Mouse (Mus musculus) embryo, embryonic 11 days (tissue): ENCODE results near the gene Csnk1d.

Experiments
- DNase-seq: peaks from one replicate; pipeline ENCODE4 v3.0.0-alpha.2; 2015

Gene Csnk1d

DNA sequence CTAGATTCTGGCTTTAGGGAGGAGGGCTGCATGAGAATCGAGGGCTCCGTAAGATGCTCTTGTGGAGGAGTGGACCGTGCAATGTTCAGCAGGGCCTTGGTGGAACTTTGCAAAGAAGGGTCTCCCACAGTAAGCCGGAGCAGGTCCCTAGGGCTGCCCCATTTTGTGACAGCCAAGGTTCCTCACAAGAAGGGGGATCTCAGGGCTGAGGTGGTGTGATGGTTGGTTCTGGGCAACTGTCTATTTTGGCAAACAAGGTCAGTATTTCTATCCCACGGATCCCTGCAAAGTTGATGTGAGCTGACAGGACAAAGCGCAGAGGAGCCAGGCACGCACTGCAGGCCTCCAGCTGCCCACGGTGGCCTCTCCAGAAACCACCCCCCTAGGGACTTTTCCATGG is 39.9 kb downstream of the Csnk1d start:
- no peak for DNase-seq

DNA sequence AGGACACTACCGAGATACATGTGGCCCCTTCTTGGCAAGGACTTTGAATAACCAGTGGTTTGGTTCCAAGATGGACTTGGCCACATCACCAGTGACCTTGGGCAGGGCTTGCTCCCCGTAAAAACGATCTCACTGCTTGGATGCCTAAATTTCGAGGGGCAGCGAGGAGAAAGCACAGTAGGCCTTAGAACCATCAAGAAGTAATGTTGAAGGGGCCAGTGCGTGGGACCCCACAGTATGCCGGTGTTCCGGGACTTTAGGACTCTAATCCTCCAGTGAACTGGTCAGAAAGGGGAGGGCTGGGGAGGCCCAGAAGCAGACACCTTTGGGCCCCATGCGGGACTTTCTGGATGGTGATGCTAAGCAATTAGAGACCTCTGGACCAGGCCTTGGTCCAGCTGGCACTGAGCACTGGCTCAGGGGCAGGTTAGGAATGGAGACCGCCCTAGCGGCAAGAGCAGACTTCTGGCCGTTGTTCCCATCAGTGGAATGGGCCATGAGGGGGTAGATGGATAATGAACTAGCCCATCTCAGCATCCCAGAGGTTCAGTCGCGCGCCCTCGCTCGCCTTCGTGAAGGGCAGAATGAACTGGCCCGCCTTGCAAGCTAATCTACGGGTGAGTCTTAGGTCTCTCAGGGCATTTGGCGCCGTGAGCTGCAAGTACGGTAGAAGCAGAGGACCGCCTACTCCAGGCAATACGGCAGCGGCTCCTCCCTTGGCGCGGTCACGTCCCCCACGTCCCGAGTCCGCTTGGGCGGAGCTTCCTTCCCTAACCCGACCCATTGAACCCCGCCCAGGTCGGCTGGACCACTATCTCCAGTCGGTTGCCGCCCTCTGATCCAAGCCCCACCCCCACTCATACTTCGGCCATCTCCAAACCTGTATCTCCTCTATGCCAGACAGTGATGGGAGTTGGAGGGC is 40.6 kb downstream of the Csnk1d start:
- DNase-seq = peak; percentile 98

DNA sequence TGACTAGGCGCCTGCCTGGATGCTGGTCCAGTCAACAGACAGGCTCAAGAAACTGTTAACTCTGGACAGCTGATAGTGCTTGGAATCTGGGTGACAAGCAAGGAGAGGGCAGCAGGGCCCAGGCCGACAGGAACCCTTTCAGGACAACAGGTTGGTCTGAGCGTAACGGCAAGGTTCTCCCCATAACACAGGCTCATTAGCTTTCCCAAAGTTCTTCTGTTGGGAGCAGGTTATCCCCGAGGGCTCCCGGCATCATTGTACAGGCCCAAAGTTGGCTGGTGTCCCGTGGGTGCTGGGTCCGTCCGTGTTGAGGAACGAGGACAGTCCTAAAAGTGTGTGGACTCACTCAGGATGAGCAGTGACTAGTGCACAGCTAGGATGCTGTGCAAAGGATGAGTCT is 41.3 kb downstream of the Csnk1d start:
- peak; percentile 18 for DNase-seq

DNA sequence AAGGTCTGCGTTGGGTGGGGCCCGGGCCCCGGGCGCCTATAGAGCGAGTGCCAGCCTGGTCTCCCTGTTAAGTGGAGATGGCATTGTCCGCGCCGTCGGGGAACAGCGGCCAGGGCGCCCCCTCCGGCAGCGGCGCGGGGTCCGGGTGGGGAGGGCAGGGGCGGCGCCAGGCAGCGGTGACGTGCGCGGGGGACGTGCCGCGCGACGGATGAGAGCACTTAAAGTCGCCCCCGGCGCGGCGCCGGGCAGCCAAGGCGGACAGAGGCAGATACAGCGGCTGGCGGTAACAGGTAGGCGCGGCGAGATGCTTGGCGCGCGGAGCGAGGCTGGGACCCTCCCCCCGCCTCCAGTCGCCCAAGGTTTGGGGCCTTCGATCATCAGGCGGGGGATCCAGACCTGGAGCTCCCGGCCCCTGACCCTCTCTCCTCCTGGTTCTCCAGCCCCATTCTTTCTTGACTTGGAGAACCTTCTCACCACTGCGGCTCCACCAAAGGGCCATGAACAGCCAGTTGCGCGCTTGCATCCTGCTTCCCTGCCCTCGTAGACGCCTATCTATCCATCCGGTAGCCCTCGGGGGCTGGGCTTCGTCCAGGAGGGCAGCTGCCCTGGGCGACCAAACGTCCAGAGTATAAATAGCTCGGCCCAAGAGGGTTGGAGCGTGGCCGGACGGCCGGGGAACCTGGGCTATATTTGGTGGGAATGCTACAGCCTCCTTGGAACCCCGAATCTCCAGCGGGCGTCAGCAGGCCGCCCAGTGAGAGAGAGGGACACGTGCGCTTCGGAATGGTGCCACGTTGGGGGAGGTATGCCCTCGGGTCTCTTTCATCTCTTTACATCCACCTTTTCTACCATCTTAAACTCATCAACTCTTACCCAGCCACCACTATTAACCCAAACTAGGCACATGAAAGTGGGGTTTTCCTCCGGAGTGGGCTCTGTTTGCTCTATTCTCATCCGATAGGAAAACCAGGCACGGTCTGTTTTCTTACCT is 42.0 kb downstream of the Csnk1d start:
- peak; percentile 89 for DNase-seq

DNA sequence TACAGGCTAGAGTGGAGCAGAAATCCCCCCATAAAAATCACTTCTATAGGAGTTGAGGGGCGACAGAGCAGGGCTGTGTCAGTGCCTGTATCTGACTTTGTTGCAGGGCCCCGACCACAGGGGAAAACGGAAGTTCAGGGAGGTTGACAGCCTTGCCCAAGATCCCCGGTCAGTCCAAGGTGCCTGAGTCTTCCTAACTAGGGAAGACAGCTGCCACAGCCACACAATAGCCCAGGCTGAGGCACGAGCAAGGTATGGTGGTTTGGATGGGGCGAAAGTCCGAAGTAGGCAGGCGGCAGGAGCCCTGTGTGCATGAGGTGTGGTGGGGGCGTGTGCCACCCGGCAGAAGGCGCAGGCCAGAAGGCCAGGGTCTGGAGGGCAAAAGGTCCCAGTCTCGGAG is 42.8 kb downstream of the Csnk1d start, which contains the start of gene Slc16a3:
Gene Slc16a3, plus strand, starts transcription at position 153 of the 400 bp plus-strand sequence.
- DNase-seq = no peak

DNA sequence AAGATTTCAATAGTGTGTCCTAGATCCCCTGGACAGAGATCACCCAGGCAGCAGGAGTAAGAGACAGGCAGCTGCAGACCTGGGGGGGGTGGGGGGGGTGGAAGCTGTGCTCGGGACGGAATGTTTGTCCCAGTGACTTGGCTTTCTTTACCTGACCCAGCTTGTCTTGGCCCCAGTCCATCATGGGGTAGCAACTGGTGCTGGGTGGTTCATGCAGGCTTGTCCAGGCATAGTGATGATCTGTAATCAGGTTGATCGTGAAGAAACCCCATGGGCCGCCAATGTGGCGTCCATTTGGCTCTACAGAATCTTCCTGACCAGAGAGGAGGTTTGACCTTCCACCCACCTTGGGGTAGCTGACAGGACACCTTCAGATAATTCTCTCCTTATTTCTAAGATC is 45.2 kb downstream of the Csnk1d start:
- DNase-seq = no peak

DNA sequence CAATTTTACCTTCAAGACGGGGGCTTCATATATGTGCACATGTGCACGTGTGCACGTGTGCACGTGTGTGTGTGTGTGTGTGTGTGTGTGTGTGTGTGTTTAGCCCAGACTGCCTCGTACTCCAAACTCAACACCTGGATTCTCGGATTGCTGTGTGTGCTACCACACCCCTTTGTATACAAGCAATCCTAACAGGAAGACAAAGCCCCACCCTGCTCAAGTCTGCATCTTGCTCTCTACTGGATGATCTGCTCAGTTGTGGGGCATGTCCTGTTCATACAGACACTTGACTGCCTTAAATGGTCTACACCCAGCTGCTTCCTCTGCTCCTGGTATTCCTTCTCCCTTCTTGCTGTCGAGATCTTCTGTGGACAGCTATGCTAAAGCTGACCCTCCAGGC is 45.9 kb downstream of the Csnk1d start:
- DNase-seq = no peak

DNA sequence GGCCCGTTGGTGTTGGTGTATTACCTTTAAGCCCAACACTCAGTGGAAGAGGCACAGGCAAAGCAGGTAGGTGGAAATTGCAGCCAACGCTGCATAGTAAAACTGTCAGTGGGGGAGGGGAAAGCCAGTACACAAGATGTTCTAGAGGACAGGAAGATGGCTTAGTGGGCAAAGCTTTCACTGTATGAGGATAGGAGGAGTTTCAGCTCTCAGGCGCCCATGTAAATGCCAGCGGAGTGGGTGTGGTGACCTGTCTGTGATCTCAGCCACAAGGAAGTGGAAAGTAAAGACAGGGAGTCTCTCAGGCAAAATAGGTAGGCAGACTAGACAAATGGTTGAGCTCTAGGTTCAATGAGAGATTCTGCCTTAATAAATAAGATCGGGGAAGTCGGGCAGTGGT is 50.2 kb downstream of the Csnk1d start:
- no peak for DNase-seq

DNA sequence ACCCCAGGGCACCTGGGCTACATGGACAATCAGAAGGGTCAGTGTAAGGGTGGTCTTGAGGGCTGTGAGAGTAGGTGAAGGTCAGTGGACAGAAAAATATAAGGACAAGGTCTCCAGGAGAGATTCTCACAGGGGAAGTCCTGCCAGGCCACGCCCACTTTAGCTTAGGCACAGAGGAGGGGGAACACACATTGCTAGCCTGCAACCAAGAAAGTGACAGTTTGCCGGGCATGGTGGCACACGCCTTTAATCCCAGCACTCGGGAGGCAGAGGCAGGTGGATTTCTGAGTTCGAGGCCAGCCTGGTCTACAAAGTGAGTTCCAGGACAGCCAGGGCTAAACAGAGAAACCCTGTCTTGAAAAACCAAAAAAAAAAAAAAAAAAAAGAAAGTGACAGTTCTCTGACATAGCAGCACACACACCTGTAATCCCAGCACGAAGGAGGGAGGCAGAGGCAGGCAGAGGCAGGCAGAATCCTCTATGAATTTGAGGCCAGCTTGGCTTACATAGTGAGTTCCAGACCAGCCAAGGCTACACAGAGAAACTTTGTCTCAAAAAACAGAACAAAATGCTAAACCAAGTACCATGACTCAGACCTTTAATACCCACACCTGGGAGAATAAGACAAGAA is 51.3 kb downstream of the Csnk1d start:
- no peak for DNase-seq

DNA sequence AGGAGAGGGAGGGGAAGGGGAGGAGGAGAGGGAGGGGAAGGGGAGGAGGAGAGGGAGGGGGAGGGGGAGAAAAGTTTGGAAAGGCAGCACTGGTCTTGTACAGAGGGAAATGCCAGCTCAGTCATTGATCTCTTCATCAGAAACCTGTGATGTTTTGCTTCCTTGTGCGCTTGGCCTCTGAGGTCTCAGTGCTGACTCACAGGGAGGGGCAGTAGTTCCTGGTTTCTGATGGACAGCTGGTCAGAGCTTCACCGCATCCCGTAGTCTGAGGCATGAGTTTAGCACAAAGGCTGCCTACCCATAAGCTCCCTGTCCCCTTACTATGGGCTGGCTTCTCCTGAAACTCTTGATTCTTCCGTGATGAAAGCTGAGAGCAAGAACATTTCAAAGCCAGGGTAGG is 52.3 kb downstream of the Csnk1d start:
- DNase-seq = no peak

DNA sequence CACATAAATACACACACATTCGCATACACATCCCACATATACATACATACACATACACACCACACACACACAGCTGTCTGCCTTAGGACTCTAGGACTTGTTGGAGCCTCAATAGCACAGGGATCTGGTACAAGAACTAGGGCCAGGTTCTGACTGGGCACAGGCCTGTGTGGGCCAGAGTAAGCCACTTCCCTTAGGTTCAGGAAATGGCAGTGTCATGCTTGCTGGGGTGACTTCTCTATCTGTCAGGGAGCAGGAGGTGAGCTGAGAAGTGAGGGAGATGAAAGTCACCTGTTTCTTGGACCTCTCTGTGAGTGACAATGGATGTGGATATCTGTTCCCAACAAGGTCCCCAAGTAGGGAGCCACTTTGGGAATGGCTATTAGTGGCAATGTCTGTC is 53.2 kb downstream of the Csnk1d start:
- no peak for DNase-seq

DNA sequence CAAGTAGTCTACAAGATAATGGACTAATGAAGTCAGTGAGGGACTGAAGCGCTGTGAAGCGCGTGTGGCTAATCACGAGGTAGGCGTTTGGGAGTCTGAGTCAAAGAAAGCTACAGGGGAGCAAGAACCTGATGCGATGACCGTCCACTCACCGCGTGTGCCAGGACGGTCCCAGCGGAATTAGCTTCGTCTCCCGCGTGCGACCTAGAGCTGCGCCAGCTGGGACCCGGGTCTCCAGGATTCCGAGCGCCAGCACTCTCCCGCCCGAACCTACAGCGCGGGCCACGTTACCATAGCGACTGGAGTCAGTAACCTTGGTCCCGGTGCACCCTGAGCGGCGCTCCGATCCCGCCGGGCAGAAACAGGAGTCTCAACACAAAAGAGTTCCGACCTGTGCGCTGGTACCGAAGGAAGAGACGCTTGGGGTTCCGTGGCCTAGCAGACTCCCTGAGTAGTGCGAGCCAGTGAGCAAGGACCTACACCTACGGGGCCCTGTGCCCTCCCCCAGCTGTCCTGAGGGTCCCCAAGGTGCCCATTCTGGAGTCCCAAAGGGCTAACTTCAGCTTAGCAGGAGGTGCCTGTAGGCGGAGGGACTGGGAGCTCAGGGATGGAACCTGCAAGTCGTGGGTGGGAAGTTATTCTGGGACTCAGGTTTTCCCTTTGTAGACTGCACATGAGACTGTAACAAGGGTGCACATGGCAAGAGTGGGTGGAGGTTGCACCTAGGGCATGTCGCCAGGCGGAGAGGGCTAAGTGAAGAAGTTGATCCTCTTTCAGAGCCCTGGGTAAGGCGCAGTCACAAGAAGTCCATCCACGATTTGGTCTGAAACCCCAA is 58.3 kb downstream of the Csnk1d start, which contains the start of gene Ccdc57:
Gene Ccdc57, minus strand, starts transcription at position 309 of the 835 bp plus-strand sequence.
- DNase-seq = peak; percentile 94

DNA sequence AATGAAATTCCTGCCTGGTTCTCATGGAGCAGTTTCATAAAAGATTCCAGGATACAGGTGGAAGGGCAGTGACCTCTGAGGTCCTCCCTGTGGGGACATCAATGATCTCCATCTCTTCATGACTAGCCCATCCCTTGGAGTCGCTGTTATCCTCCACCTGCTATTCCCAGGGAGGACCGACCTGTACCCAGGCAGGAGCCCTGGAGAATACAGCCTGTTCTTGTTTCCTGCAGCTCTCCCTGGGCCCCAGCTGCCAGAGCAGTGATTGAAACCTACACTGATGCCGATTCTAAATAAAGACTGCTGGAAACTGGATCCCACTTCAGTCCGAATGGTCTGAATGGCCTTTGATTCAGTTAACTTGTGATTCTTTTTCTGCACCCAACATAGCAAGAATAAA is 59.7 kb downstream of the Csnk1d start:
- no peak for DNase-seq

DNA sequence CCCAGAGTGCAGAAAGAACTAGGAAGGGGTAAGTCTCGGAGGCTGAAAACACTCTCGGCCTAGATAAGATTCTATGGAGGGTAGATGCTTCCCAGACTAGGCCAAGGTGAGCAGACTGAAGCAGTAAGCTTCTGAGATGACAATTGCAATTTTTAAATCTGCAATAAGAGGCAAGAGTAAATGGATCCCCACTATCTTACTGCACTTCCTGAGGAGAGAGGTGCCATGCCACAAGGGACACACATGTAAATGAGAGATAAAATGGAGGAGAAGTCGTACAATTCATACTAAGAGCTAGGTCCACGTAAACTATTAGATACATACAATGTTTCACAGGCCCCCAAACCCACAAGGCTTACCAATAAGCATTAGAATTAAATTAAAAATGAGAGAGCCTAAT is 62.7 kb downstream of the Csnk1d start:
- DNase-seq = no peak

DNA sequence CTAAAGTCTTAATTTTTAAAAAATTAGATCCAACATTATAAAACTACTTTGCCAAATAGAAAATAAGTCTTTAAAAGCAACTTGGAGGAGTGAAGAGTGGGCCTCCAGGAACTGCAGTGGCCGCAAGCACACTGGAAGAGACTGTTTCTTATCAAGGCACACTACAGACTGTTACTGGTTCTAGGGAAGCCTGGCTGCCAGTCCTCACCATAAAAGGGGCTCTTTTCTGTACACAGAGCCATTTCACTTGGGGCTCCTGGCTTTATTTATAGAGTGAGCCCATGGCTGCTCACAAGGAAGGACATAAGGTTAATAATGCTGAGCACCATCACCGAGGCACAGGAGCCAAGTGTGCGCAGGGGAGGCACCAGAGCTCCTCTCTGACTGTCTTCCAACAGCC is 68.6 kb downstream of the Csnk1d start:
- DNase-seq = no peak

DNA sequence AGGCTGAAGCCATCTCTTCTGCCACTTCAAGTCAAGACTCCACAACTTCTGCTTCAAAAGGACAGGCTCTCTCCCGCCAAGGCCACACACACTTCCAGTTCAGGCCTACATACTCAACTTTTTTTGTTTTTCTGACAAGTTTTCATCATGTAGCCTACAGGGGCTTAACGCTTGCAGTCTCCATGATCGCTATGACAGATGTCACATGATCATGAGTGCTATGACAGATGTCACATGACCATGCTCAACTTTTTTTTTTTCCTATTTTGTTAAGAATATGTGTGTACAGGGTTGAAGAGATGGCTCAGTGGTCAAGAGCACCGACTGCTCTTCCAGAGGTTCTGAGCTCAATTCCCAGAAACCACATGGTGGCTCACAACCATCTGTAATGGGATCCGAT is 73.4 kb downstream of the Csnk1d start:
- no peak for DNase-seq

DNA sequence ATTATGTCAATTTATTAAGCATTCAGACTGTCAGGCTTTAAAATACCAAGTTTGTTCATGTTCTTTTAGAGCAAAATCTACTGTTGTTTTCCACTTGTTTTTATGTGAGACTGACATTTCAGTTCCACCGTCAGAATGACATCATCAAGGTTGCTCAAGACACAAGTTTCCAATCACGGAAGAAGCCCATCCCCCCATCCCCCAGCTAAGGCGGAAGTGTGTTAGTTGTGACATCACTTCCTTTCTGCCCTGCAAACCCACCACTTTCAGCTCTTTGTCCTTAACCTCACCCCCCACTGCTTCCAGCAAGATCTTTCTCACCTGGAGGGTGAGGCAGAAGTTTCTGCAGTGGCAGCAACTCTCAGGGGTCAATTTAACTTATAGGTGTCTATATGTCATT is 74.7 kb downstream of the Csnk1d start:
- DNase-seq = peak; percentile 21

DNA sequence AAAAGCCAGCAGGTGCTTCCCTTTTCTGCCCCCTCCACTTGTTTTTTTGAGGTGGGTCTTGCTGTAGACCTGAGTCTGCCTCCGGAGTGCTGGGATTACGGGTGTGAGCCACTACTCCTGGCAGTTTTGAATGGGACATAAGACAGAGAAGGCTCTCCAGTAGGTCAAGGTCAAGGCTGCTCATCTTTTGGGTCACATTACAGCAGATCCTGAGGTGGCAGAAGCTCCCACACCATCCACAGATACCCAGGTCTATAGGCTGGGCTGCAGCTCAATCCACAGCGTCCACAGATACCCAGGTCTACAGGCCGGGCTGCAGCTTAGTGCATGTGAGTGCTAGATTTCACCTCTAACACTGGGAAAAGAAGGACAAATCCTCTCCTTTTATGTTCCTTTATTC is 77.3 kb downstream of the Csnk1d start:
- no peak for DNase-seq
